Mouse (Mus musculus) stomach, embryonic 16.5 days (tissue): Measurements from ENCODE around the gene Dnah8. TPM values are rescaled to one million over a fixed set of nuclear protein-coding genes. Genes with fewer than 3 reads are reported as not detected.
A peak's percentile ranks its signal among the peaks of the same experiment; 100 is the strongest.
"Not testable (repeated sequence)": the region's sequence is repeated elsewhere in the genome, so short reads cannot be mapped to it uniquely, and the experiment has no call there.

ENCODE experiments used
- ATAC-seq: fragments of 200-750 bp; cut with Nextera tagmentation; 2 replicates; pipeline ENCODE4 v1.8.0; 2017; ENCODE audit warnings: moderate number of reproducible peaks, moderate TSS enrichment; ENCODE audit not compliant: insufficient read depth, low FRiP score
- H3K27ac ChIP-seq: fragments of 300-500 bp; sonication (generic); 2 replicates; pipeline ENCODE4 v1.5.1; 2014; ENCODE audit warnings: low read length
- H3K27me3 ChIP-seq: fragments of 300-500 bp; sonication (generic); 2 replicates; pipeline ENCODE4 v1.6.1; 2014; ENCODE audit warnings: low read length, control low read depth, mixed read lengths; ENCODE audit not compliant: control insufficient read depth, insufficient read depth
- H3K36me3 ChIP-seq: fragments of 300-500 bp; sonication (generic); 2 replicates; pipeline ENCODE4 v1.6.1; 2014; ENCODE audit warnings: low read length; ENCODE audit not compliant: control insufficient read depth, insufficient read depth
- H3K4me1 ChIP-seq: fragments of 300-500 bp; sonication (generic); 2 replicates; pipeline ENCODE4 v1.6.1; 2014; ENCODE audit warnings: low read length, control low read depth, mixed read lengths; ENCODE audit not compliant: control insufficient read depth, insufficient read depth
- H3K4me2 ChIP-seq: fragments of 300-500 bp; sonication (generic); 2 replicates; pipeline ENCODE4 v1.6.1; 2014; ENCODE audit warnings: low read depth, low read length, mixed read lengths
- H3K4me3 ChIP-seq: fragments of 300-500 bp; sonication (generic); replicated peaks from 2 replicates; pipeline ENCODE4 v1.5.1; 2014; ENCODE audit warnings: mild to moderate bottlenecking, low read length
- H3K9ac ChIP-seq: fragments of 300-500 bp; sonication (generic); 2 replicates; pipeline ENCODE4 v1.6.1; 2014; ENCODE audit warnings: low read length
- H3K9me3 ChIP-seq: fragments of 300-500 bp; sonication (generic); replicated peaks from 2 replicates; pipeline ENCODE4 v1.6.1; 2016; ENCODE audit warnings: low read length, control low read depth; ENCODE audit not compliant: control insufficient read depth
- WGBS: fragments of 180-500 bp; shearing (Covaris S2); extraction: QIAGEN DNeasy Blood & Tissue Kit; methylation state at CpG from one replicate; pipeline ENCODE4 v1.1.7; 2014; 5-methylcytosine and 5-hydroxymethylcytosine counted together
- polyA plus RNA-seq: library from polyadenylated mRNA; unstranded; fragments of >200 nt; fragmentation: Nextera tagmentation; extraction: Ambion mirVana; gene quantifications from 2 replicates; pipeline ENCODE4 v1.2.1, GENCODE M21; 2015

The Dnah8 gene
- polyA plus RNA-seq, 1 experiment from 2014 or later, result 1.7 TPM

DNA sequence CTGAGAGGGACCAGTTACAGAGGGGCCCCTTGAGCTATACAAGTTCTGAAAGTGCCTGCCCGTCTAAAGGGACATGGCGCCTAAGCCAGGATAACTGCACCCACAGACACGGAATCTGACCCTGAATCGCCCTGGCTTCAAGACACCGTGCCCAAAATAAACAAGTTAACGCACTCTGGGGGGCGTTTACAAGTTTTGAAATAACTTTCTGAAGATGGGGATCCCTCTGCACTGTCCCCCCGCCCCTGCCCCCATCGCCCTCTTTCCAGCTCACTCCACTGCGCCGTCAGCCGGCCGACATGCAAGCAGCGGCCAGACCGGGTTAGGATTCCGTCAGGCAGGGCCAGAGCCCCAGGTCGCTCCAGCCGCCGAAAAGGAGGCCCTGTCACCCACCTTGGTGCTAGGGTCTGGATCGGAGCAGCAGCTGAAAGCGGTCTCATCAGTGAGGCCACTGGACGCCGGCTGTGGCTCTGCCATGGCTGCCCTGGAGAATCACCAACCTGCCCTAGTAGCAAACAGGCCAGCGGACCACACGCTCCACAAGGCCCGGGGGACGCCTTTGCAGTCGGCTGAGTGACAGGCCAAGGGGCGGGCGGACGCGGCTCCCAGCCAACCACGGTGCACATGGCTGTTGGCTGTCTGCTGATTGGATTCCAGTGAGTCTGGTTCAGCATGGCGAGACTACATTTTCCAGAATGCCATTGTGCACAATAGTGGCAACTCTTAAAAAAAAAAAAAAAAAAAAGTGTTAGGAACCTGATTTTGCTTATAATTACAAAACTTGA, 11.9 kb upstream of the Dnah8 start:
- WGBS, result under 1% methylated on average over 34 of the region's 34 CpGs
- no peaks in the 10 kb centered on the region for H3K36me3 ChIP-seq

DNA sequence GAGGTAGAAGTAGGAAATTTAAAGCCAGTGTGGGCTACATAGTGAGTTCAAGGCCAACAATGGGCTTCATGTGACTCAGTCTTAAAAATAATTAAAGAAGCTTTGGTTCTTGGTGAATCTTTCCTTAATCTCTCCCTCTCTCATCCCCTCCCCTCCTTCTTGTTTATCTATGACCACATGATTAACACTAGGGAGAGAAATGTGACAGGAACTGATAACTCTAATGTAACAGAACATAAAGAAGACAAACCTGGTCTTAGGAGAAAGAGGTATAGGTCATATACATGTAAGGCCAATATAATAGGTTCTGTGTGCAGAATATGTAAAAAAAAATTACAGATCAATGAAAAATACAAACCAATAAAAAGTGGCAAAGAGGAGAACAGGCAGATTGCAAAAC, 10.8 kb upstream of the Dnah8 start:
- Histone ChIP-seq H3K27me3 (no peaks in the 10 kb centered on the region), H3K9me3 (no peaks in the 10 kb centered on the region), H3K4me1 (peaks cover 6% of the 10 kb centered on the region), H3K4me3 (no peak overlapping the region), H3K9ac (no peak overlapping the region), H3K36me3 (no peaks in the 10 kb centered on the region), H3K4me2 (no peak overlapping the region), H3K27ac (no peak overlapping the region)
- no peak for ATAC-seq

More for the DNA sequence above, 11.9 kb upstream of the Dnah8 start:
- Histone ChIP-seq H3K4me2 (peak overlapping the region; percentile 59), H3K9me3 (no peaks in the 10 kb centered on the region), H3K4me3 (peak overlapping the region; percentile 80), H3K27ac (peak overlapping the region; percentile 68), H3K27me3 (no peaks in the 10 kb centered on the region), H3K4me1 (peaks cover 11% of the 10 kb centered on the region), H3K9ac (peak overlapping the region; percentile 93)
- ATAC-seq, result peak; percentile 100

DNA sequence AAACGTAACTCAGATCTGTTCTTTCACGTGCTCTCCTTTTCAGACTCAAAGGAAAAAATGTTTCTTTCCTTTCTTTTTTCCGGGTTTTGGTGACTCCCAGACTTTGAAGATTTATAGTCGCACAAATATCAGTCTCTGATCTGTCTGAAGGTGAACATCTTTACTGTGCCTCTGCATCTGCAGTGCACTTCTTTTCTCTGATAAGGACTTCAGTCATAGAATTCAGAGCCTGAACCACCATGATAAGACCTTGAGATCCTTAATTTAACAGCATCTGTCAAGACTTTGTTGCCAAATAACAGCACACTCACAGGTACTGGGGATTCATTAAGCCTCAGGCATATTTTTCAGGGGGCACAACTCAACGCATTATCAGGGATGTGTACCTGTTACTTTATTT, 8.0 kb upstream of the Dnah8 start:
- no peaks in the 10 kb centered on the region for H3K9me3 ChIP-seq
- no peaks in the 10 kb centered on the region for H3K36me3 ChIP-seq
- H3K9ac ChIP-seq, result no peak overlapping the region
- no peaks in the 10 kb centered on the region for H3K27me3 ChIP-seq
- 92% methylated on average over 5 of the region's 5 CpGs for WGBS
- H3K4me3 ChIP-seq, result no peak overlapping the region
- no peak for ATAC-seq
- H3K4me1 ChIP-seq, result peaks cover 3% of the 10 kb centered on the region
- no peak overlapping the region for H3K4me2 ChIP-seq
- H3K27ac ChIP-seq, result no peak overlapping the region

DNA sequence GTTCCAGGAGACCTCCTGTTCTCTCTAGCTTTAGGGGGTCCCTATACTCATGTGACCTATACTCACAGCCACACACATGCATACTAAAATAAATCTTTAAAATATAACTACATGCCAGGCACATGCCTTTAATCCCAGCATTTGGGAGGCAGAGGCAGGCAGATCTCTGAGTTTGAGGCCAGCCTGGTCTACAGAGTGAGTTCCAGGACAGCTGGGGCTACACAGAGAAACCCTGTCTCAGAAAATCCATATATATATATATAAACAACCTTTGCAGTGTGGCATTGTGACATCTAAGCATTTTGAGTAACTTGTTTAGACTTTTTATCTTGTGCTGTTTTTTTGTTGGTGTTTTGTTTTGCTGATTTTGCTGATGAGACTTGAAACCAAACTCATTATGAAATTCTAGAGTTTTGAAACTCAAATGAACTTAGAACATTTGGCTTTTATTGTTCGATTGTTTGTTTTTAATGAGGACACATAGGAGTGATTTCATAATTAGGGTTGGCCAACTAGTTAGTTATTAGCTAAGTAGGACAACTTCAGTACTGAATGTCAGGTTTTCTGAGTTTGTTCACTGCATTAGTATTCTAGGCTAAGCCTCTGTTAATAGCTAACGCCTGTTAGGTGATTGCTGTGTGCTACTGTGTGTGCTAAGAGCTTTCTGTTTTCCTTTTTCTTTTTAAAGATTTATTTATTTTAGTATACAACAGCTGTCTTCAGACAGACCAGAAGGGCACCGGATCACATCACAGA, 5.8 kb upstream of the Dnah8 start:
- Histone ChIP-seq H3K4me3 (no peak overlapping the region), H3K36me3 (no peaks in the 10 kb centered on the region), H3K9me3 (no peaks in the 10 kb centered on the region), H3K4me2 (no peak overlapping the region), H3K4me1 (no peaks in the 10 kb centered on the region), H3K27ac (no peak overlapping the region), H3K9ac (no peak overlapping the region), H3K27me3 (no peaks in the 10 kb centered on the region)
- 72% methylated on average over 3 of the region's 3 CpGs for WGBS
- ATAC-seq, result no peak

DNA sequence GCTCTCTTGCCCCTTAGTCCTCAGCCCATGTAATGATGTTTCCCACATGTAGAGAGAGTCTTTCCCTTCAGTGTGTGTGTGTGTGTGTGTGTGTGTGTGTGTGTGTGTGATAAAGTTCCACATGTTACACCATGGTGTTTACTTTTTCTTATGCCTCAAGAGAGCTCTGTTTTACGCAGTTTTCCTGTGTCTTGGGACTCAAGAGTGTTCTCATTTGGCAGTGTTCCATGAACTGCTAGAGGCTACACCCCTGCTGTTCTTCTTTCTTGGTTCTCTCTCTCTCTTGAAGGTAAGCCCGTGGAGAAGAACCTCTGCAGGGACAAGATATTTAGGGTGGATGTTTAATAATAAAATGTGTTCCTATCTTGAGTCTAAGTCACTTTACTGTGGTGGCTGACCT, 5.0 kb upstream of the Dnah8 start:
- Histone ChIP-seq H3K9ac (no peak overlapping the region), H3K4me2 (no peak overlapping the region), H3K36me3 (no peaks in the 10 kb centered on the region), H3K4me1 (no peaks in the 10 kb centered on the region), H3K27me3 (no peaks in the 10 kb centered on the region), H3K4me3 (no peak overlapping the region), H3K9me3 (no peaks in the 10 kb centered on the region), H3K27ac (no peak overlapping the region)
- no peak for ATAC-seq
- WGBS, result 33% methylated on average over 2 of the region's 2 CpGs

DNA sequence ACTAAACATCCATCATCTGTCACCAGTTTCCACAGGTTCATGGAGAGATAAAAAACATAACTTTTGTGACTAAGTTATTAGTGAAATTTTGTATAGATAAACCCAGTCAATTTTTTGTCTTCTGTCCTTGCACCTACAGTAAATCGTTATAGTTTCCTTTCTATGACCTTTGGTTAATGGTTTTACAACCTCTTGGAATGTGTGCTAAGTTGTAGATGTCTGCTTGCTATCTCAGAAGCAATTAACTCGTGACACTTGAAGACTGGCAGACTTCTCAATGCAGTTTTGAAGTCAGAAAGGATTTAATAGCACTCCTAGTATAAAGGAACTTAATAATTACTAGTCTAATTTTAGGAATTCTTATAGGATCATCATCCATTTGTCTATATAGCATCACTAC, 3.6 kb upstream of the Dnah8 start:
- H3K4me1 ChIP-seq, result no peaks in the 10 kb centered on the region
- H3K4me3 ChIP-seq, result no peak overlapping the region
- H3K27me3 ChIP-seq, result no peaks in the 10 kb centered on the region
- no peaks in the 10 kb centered on the region for H3K36me3 ChIP-seq
- no peaks in the 10 kb centered on the region for H3K9me3 ChIP-seq
- H3K4me2 ChIP-seq, result no peak overlapping the region
- 41% methylated on average over 2 of the region's 2 CpGs for WGBS
- no peak overlapping the region for H3K27ac ChIP-seq
- H3K9ac ChIP-seq, result no peak overlapping the region
- no peak for ATAC-seq

DNA sequence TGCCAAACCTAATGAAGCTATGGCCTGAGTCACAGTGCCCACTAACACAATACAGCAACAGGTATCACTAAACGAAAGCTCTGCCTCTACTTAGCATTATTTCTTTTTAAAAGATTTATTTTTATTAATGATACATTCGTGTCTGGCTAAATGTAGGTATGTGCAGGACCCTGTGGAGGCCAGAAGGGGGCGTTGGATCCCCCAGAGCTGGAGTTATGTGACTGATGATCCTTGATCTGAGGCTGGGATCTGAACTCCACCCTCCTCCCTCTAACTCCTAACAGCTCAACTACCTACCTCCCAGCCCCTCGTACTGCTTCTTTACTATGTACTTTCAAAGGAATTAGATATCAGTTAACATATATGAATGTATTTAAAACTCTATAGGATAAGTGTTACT, 2.7 kb upstream of the Dnah8 start:
- Histone ChIP-seq H3K9ac (no peak overlapping the region), H3K4me3 (no peak overlapping the region), H3K4me2 (no peak overlapping the region), H3K27me3 (no peaks in the 10 kb centered on the region), H3K27ac (no peak overlapping the region), H3K4me1 (no peaks in the 10 kb centered on the region), H3K9me3 (no peaks in the 10 kb centered on the region), H3K36me3 (no peaks in the 10 kb centered on the region)
- no peak for ATAC-seq
- 70% methylated on average over 4 of the region's 4 CpGs for WGBS

DNA sequence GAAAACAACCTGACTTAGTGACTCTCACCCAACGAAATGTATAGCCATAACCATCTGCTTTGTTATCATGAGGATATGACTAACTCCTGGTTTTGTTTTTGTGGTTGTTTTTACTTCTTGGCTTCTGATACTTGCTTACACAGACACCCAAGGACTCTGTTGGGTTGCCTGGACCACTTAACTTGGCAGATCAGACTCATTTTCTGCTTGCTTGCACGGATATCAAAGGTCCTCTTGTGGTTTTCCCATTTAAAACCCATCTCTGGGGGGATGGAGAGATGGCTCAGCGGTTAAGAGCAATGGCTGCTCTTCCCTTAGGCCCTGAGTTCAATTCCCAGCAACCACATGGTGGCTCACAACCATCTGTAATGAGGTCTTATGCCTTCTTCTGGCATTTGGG, 954 bp upstream of the Dnah8 start:
- no peak overlapping the region for H3K4me2 ChIP-seq
- no peaks in the 10 kb centered on the region for H3K36me3 ChIP-seq
- no peaks in the 10 kb centered on the region for H3K4me1 ChIP-seq
- no peak overlapping the region for H3K9ac ChIP-seq
- no peak for ATAC-seq
- no peaks in the 10 kb centered on the region for H3K27me3 ChIP-seq
- H3K27ac ChIP-seq, result no peak overlapping the region
- no peaks in the 10 kb centered on the region for H3K9me3 ChIP-seq
- H3K4me3 ChIP-seq, result no peak overlapping the region
- 89% methylated on average over 3 of the region's 3 CpGs for WGBS

DNA sequence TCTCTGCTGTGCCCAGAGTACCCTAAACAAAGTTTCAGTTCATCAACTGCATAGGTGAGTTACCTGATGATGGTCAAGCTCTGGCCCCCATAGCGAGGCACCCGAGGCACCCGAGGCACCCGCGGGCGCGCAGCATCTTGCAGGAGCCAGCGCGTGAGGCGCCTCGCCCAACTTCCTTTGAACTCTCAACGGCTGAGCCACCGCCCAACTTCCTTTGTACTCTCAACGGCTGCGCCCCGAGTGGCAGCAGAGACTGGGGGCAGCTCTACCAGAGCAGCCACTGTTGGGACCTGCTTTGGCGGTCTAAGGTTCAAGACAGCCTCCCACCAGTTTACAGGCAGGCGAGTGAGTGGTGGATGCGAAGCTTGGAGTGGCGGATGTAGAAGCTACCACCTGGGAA, 2.6 kb downstream of the Dnah8 start, which contains the start of gene Glo1:
TSS of gene Glo1 (minus strand) at position 153 of the 400 bp plus-strand sequence.
- not testable (repeated sequence) for H3K9me3 ChIP-seq, H3K27ac ChIP-seq, H3K27me3 ChIP-seq, H3K4me2 ChIP-seq, H3K36me3 ChIP-seq, H3K4me3 ChIP-seq, H3K9ac ChIP-seq, H3K4me1 ChIP-seq
- WGBS, result no CpG with 5 or more reads among the region's 20 CpGs
- peak; percentile 53; the same call in 1 of the 2 replicates for ATAC-seq
